Mouse (Mus musculus): Measurements from ENCODE around the gene Fam117a. TPM values are rescaled to one million over a fixed set of nuclear protein-coding genes. Genes with fewer than 3 reads are reported as not detected.

The Fam117a gene
- total RNA-seq, 1 experiment: 26.2 TPM

GRCm38 (mm10) chr11:95352686-95353085 is 15.9 kb downstream of the Fam117a start:
- H3K27ac ChIP-seq (ENCODE audit: insufficient read depth, low read depth, low read length, poor library complexity, severe bottlenecking): no peak overlapping the region
- no peak overlapping the region for H3K9ac ChIP-seq (ENCODE audit: insufficient read depth, low read depth, low read length, poor library complexity, severe bottlenecking)
- H3K4me3 ChIP-seq (ENCODE audit: insufficient read depth in 1 of 2, low read depth in 1 of 2, low read length in 2 of 2, poor library complexity in 1 of 2, severe bottlenecking in 1 of 2): no peak overlapping the region
- H3K36me3 ChIP-seq (ENCODE audit: control insufficient read depth, insufficient read depth, low read length, poor library complexity, severe bottlenecking): peaks cover 17% of the 10 kb centered on the region; the same call in 1 of the 2 replicates
- H3K9me3 ChIP-seq (ENCODE audit: control insufficient read depth, insufficient read depth, low read depth, low read length): no peaks in the 10 kb centered on the region
- in situ Hi-C loops (cut with MboI; ENCODE audit: low sequenced_read_pairs in 2 of 2, unreplicated experiment in 2 of 2): no loop called here
- no peak for DNase-seq (ENCODE audit: low read depth, low spot score)
- no peak for TF ChIP-seq MAFK (IDR thresholded peaks at IDR 0.05; ENCODE audit: insufficient read depth, low read depth, low read length)
- no peak for TF ChIP-seq ZC3H11A (IDR thresholded peaks at IDR 0.05; ENCODE audit: borderline replicate concordance, low read depth, low read length)
- no peak for TF ChIP-seq HCFC1 (IDR thresholded peaks at IDR 0.05; ENCODE audit: borderline replicate concordance, insufficient read depth, low read length)
- no peak for TF ChIP-seq ZNF384 (IDR thresholded peaks at IDR 0.05; ENCODE audit: low read depth, low read length)
- no peak for TF ChIP-seq CHD2 (IDR thresholded peaks at IDR 0.05; ENCODE audit: low read depth, low read length)
- H3K4me1 ChIP-seq (ENCODE audit: control insufficient read depth in 2 of 2, insufficient read depth in 2 of 2, low read length in 2 of 2, poor library complexity in 1 of 2): peaks cover 3 to 4% of the 10 kb centered on the region in 2 experiments; a peak in 1 of 4 replicates

- Histone ChIP-seq H3K36me3 (ENCODE audit: control insufficient read depth, insufficient read depth, low read length, poor library complexity, severe bottlenecking) (peaks cover 17% of the 10 kb centered on the region; the same call in 1 of the 2 replicates), H3K27ac (ENCODE audit: insufficient read depth, low read depth, low read length, poor library complexity, severe bottlenecking) (no peak overlapping the region), H3K9me3 (ENCODE audit: control insufficient read depth, insufficient read depth, low read depth, low read length) (no peaks in the 10 kb centered on the region), H3K4me1 (ENCODE audit: control insufficient read depth in 2 of 2, insufficient read depth in 2 of 2, low read length in 2 of 2, poor library complexity in 1 of 2) (peaks cover 4 to 6% of the 10 kb centered on the region in 2 experiments; a peak in 1 of 4 replicates), H3K4me3 (ENCODE audit: insufficient read depth in 1 of 2, low read depth in 1 of 2, low read length in 2 of 2, poor library complexity in 1 of 2, severe bottlenecking in 1 of 2) (no peak overlapping the region), H3K9ac (ENCODE audit: insufficient read depth, low read depth, low read length, poor library complexity, severe bottlenecking) (no peak overlapping the region)
- TF ChIP-seq ZNF384 (IDR thresholded peaks at IDR 0.05; ENCODE audit: low read depth, low read length) (no peak), CHD2 (IDR thresholded peaks at IDR 0.05; ENCODE audit: low read depth, low read length) (no peak), HCFC1 (IDR thresholded peaks at IDR 0.05; ENCODE audit: borderline replicate concordance, insufficient read depth, low read length) (no peak)
- in situ Hi-C loops (cut with MboI; ENCODE audit: low sequenced_read_pairs in 2 of 2, unreplicated experiment in 2 of 2): no loop called here
- no peak for DNase-seq (ENCODE audit: low read depth, low spot score)
These were observed 16.4 kb downstream of the Fam117a start for GRCm38 (mm10) chr11:95353226-95353625.

- TF ChIP-seq ZC3H11A (IDR thresholded peaks at IDR 0.05; ENCODE audit: borderline replicate concordance, low read depth, low read length) (no peak), HCFC1 (IDR thresholded peaks at IDR 0.05; ENCODE audit: borderline replicate concordance, insufficient read depth, low read length) (no peak), MAFK (IDR thresholded peaks at IDR 0.05; ENCODE audit: insufficient read depth, low read depth, low read length) (no peak), ZNF384 (IDR thresholded peaks at IDR 0.05; ENCODE audit: low read depth, low read length) (no peak), CHD2 (IDR thresholded peaks at IDR 0.05; ENCODE audit: low read depth, low read length) (no peak)
- no peak overlapping the region for H3K9ac ChIP-seq (ENCODE audit: insufficient read depth, low read depth, low read length, poor library complexity, severe bottlenecking)
- in situ Hi-C loops (cut with MboI; ENCODE audit: low sequenced_read_pairs in 2 of 2, unreplicated experiment in 2 of 2): no loop called here
- H3K27ac ChIP-seq (ENCODE audit: insufficient read depth, low read depth, low read length, poor library complexity, severe bottlenecking): no peak overlapping the region
- no peak overlapping the region for H3K4me3 ChIP-seq (ENCODE audit: insufficient read depth in 1 of 2, low read depth in 1 of 2, low read length in 2 of 2, poor library complexity in 1 of 2, severe bottlenecking in 1 of 2)
- no peaks in the 10 kb centered on the region for H3K9me3 ChIP-seq (ENCODE audit: control insufficient read depth, insufficient read depth, low read depth, low read length)
- no peak for DNase-seq (ENCODE audit: low read depth, low spot score)
- peaks cover 10% of the 10 kb centered on the region; the same call in 1 of the 2 replicates for H3K36me3 ChIP-seq (ENCODE audit: control insufficient read depth, insufficient read depth, low read length, poor library complexity, severe bottlenecking)
- peaks cover 4 to 6% of the 10 kb centered on the region in 2 experiments; a peak in 1 of 4 replicates for H3K4me1 ChIP-seq (ENCODE audit: control insufficient read depth in 2 of 2, insufficient read depth in 2 of 2, low read length in 2 of 2, poor library complexity in 1 of 2)
These were observed 17.6 kb downstream of the Fam117a start for GRCm38 (mm10) chr11:95354228-95354944.

- Histone ChIP-seq H3K4me1 (ENCODE audit: control insufficient read depth in 2 of 2, insufficient read depth in 2 of 2, low read length in 2 of 2, poor library complexity in 1 of 2) (peaks cover 4 to 6% of the 10 kb centered on the region in 2 experiments; a peak in 1 of 4 replicates), H3K9ac (ENCODE audit: insufficient read depth, low read depth, low read length, poor library complexity, severe bottlenecking) (no peak overlapping the region), H3K36me3 (ENCODE audit: control insufficient read depth, insufficient read depth, low read length, poor library complexity, severe bottlenecking) (peaks cover 12% of the 10 kb centered on the region; the same call in 1 of the 2 replicates), H3K27ac (ENCODE audit: insufficient read depth, low read depth, low read length, poor library complexity, severe bottlenecking) (no peak overlapping the region), H3K4me3 (ENCODE audit: insufficient read depth in 1 of 2, low read depth in 1 of 2, low read length in 2 of 2, poor library complexity in 1 of 2, severe bottlenecking in 1 of 2) (no peak overlapping the region), H3K9me3 (ENCODE audit: control insufficient read depth, insufficient read depth, low read depth, low read length) (no peaks in the 10 kb centered on the region)
- TF ChIP-seq MAFK (IDR thresholded peaks at IDR 0.05; ENCODE audit: insufficient read depth, low read depth, low read length) (no peak), ZC3H11A (IDR thresholded peaks at IDR 0.05; ENCODE audit: borderline replicate concordance, low read depth, low read length) (no peak), ZNF384 (IDR thresholded peaks at IDR 0.05; ENCODE audit: low read depth, low read length) (no peak), HCFC1 (IDR thresholded peaks at IDR 0.05; ENCODE audit: borderline replicate concordance, insufficient read depth, low read length) (no peak), CHD2 (IDR thresholded peaks at IDR 0.05; ENCODE audit: low read depth, low read length) (no peak)
- in situ Hi-C loops (cut with MboI; ENCODE audit: low sequenced_read_pairs in 2 of 2, unreplicated experiment in 2 of 2): no loop called here
- DNase-seq (ENCODE audit: low read depth, low spot score): no peak
These were observed 18.3 kb downstream of the Fam117a start for GRCm38 (mm10) chr11:95354945-95355660.

All from ES-E14 (cell line).